Mouse (Mus musculus): ENCODE measurements around the gene Slc6a17.
A peak's percentile ranks its signal among the peaks of the same experiment; 100 is the strongest.

Gene Slc6a17

GRCm38 (mm10) chr3:107466577-107466976, 51.2 kb downstream of the Slc6a17 start:
- DNase-seq (ENCODE audit: low spot score in 2 of 2), result peak in 1 of 2 experiments; percentile 53

GRCm38 (mm10) chr3:107462160-107462559, 55.7 kb downstream of the Slc6a17 start:
- peak in 1 of 2 experiments; percentile 67 for DNase-seq (ENCODE audit: low spot score in 2 of 2)

- no peak for DNase-seq (ENCODE audit: low spot score in 2 of 2)
Observed at GRCm38 (mm10) chr3:107459773-107460431, 57.9 kb downstream of the Slc6a17 start.

GRCm38 (mm10) chr3:107459196-107459772, 58.5 kb downstream of the Slc6a17 start, which contains the start of gene Kcnc4:
Gene Kcnc4 (minus strand): TSS chr3:107459552.
- no peak for DNase-seq (ENCODE audit: low spot score in 2 of 2)

- no peak for DNase-seq (ENCODE audit: low spot score in 2 of 2)
Observed at GRCm38 (mm10) chr3:107458528-107459195, 59.2 kb downstream of the Slc6a17 start.

GRCm38 (mm10) chr3:107458104-107458503, 59.7 kb downstream of the Slc6a17 start:
- no peak for DNase-seq (ENCODE audit: low spot score in 2 of 2)

GRCm38 (mm10) chr3:107454280-107454679, 63.5 kb downstream of the Slc6a17 start:
- DNase-seq (ENCODE audit: low spot score in 2 of 2), result no peak

- DNase-seq (ENCODE audit: low spot score in 2 of 2), result no peak
Observed at GRCm38 (mm10) chr3:107446822-107447221, 71.0 kb downstream of the Slc6a17 start.

- DNase-seq (ENCODE audit: low spot score in 2 of 2), result no peak
Observed at GRCm38 (mm10) chr3:107443866-107444265, 74.0 kb downstream of the Slc6a17 start.

- DNase-seq (ENCODE audit: low spot score in 2 of 2), result peak; percentile 75 to 80
Observed at GRCm38 (mm10) chr3:107442191-107442590, 75.6 kb downstream of the Slc6a17 start.

- no peak for DNase-seq (ENCODE audit: low spot score in 2 of 2)
Observed at GRCm38 (mm10) chr3:107441306-107441705, 76.5 kb downstream of the Slc6a17 start.

GRCm38 (mm10) chr3:107439280-107439679, 78.5 kb downstream of the Slc6a17 start:
- no peak for DNase-seq (ENCODE audit: low spot score in 2 of 2)

- no peak for DNase-seq (ENCODE audit: low spot score in 2 of 2)
Observed at GRCm38 (mm10) chr3:107437666-107438065, 80.2 kb downstream of the Slc6a17 start.

- DNase-seq (ENCODE audit: low spot score in 2 of 2), result no peak
Observed at GRCm38 (mm10) chr3:107436434-107436833, 81.4 kb downstream of the Slc6a17 start.

- DNase-seq (ENCODE audit: low spot score in 2 of 2), result no peak
Observed at GRCm38 (mm10) chr3:107433614-107434013, 84.2 kb downstream of the Slc6a17 start.

- no peak for DNase-seq (ENCODE audit: low spot score in 2 of 2)
Observed at GRCm38 (mm10) chr3:107431268-107431667, 86.5 kb downstream of the Slc6a17 start.

- peak; percentile 61 to 63 for DNase-seq (ENCODE audit: low spot score in 2 of 2)
Observed at GRCm38 (mm10) chr3:107424258-107425041, 93.4 kb downstream of the Slc6a17 start.

GRCm38 (mm10) chr3:107420156-107420555, 97.7 kb downstream of the Slc6a17 start:
- no peak for DNase-seq (ENCODE audit: low spot score in 2 of 2)
